Mouse (Mus musculus) spleen, postnatal 4 days (tissue): ENCODE data around the gene Pex16.
"Not testable (repeated sequence)": the region's sequence is repeated elsewhere in the genome, so short reads cannot be mapped to it uniquely, and the experiment has no call there.

Experiments used
- DNase-seq, 2 experiments: peaks; one replicate each; pipeline ENCODE4 v3.0.0; 2022; ENCODE audit warnings: low spot score in 2 of 2

Gene Pex16

DNA sequence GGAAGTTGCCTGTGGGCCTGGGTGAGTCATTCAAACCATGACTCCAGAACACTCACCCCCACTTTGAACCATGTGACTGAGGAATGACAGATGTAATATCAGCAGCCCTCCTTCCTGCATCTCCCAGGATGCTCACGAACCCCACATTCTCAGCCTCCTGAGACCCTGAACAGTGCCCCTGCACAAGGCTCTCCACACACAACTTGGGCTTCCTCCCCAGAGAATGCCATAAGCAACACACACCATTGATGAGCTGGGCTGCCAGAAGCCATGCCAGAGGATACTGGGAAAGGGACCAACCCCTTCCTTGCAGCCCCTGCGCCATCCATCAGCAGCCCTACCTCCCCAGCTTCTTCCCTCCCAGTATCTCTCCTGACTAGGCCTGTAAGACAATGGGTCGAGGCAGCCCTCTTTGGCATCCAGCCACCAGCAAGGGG lies 13.6 kb downstream of the Pex16 start:
- DNase-seq, result no peak

- DNase-seq, result peak in 1 of 2 experiments; percentile 32
These were observed 14.6 kb downstream of the Pex16 start for GRCm38 (mm10) chr2:92388891-92389641.

DNA sequence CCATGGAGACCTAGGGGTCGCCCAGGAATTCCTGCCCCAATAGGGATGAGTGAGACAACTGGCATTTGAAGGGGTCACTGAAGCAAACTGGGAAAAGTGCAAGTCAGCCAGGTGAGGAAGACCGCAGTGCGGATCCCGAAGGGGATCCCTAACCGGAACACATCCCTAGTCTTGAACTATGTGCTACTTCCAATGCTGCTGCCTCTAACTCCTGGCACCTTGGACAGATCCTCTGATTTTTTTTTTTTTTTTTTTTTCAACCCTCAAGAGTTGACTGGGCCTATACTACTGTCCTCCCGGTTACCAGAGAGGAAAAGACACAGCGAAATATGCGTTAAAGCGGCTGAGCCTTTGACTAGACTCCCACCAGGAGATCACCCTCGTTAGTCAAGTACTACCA lies 15.2 kb downstream of the Pex16 start:
- DNase-seq, result no peak

DNA sequence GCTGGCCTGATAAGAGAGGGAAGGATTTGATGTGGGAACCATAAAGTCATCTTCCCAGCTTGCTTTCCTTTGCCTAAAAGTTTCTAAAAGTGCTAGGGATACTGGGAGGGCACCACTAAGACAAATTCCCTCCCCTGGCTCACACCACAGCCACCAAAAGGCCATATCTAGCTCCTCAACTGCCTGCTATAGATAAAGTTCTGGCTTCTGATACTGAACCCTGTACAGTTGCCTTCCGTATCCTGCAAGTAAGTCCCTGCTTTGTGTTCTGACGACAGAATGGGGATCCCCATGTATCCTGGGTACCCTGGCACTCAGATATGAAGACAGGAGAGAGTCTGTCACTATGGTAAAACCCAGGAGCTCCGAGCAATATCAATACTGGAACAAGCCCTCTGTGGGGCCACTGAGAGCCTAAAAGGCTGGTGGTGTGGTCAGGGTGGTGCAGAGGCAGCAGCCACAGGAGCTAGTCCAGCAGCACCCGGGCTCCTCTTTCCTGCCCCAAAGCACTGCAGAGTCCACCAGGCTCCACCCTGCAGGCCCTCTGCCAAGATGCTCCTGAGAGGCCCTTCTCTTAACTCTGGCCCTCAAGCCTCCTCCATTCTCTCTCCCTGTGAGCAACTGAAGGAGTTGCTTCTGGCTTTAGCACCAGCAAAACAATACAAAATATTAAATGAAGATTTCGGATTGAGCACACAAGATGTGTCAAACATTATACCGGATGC lies 15.9 kb downstream of the Pex16 start:
- DNase-seq, result no peak

DNA sequence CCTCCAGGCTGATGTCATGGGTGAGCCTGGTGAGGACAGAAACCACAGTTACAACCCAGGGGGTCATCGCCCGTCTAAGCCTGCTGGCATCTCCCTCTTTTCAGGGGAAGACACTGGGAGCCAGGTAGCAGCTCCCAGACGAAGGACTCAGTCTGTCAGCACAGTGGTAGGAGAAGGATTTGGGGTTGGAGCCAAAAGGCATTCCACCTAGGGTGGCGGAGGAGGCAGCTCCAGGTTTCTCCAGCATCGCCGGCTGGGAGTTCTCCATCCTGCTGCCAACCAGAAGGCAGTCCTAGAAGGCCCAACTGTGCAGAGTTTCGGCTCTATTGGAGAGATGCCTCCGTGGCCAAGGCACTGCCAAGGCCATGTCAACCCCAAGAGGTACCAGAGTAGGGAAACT lies 16.6 kb downstream of the Pex16 start:
- no peak for DNase-seq

DNA sequence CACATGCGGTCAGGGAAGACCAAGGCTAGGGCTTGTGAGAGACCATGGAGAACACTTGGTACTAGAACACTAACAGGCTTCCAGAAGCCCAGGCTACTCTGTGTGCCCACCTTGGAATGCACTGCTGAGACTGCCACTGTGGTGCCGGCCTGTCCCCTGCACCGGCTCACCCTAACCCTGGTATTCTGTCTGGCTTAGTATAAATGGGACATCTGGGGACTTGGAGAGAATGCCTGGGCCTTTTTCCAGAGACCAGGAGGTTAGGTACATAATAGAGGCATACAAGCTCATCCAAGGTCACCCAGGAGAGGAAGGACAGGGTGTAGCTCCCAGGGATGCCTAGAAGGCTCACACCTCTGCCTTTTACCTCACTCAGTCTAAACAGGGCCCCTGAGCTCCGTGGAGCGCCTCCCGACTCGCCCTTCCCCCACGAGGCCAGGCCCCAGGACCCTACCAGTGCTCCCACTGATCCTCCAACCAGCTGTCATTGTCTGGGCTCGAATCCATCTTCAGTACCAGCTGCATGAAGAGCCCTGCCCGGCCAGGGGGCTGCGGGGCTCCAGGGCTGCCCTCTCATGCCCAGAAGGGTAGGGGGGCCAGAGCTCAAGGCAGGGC lies 17.3 kb downstream of the Pex16 start:
- no peak for DNase-seq

- no peak for DNase-seq
These were observed 18.1 kb downstream of the Pex16 start for GRCm38 (mm10) chr2:92392318-92393264.

DNA sequence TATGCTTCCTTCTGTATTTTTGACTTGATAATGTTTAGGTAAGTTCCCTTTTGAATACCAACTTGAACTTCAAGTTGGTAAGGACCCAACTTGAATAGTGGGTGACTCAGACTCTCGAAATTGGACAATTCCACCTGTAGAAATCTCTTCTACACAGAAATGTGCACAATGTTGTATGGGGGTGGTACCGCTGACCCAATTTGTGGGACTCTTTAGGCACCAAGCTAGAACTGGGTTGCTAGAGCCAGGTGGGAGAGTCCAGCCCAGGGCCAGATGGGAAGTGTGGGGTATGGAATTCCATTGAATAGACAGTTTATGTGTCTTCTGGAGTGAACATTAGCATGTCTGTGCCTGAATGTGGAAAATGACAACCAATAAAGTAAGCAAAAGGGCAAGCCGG lies 21.1 kb downstream of the Pex16 start:
- no peak for DNase-seq

GRCm38 (mm10) chr2:92397436-92397835 lies 23.0 kb downstream of the Pex16 start:
- DNase-seq, result no peak

- DNase-seq, result not testable (repeated sequence)
These were observed 25.4 kb downstream of the Pex16 start for GRCm38 (mm10) chr2:92399877-92400276.

DNA sequence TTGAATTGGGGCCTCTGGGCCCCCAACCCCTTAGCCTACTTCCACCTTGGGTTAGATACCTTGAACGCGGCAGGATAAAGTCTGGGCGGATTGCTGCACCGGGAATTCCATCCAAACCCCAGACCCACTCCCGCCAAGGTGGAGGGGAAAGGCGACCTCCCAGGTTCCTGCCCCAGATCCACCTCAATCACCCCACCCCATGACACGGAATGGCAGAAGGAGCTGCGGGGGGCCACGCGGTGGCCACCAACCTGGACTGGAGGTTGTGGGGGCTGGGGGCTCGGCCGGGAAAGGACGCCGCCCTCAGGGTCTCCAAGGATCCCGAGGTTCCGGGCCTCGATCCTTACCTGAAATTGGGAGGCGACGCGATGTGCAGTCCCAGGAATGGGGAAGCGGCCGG lies 26.2 kb downstream of the Pex16 start:
- no peak for DNase-seq

DNA sequence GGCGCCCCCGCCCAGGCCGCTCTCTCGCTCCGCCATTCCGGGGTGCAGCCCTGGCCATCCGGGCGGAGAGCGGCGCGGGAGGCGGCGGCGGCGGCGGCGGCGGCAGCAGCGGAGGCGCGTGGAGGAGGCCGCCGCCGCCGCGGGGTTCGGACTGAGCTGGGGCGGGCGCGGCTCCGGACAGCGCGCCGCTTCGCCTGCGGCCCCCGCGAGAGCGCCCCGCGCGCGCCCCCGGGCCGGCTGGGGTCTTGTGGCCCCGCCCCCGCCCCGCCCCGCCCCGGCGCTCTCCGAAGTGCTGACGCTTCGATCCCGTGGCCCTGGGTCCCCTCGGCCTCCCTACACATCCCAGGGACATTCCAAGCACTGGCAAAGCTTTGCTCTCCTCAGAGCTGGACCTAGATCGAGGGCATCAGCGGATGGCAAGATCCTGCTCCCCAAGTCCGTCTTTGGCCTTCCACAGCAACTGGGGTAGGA lies 26.6 kb downstream of the Pex16 start, which contains the start of gene Mapk8ip1:
Mapk8ip1 (minus strand) TSS at position 173 of the 471 bp plus-strand sequence.
- DNase-seq, result no peak

DNA sequence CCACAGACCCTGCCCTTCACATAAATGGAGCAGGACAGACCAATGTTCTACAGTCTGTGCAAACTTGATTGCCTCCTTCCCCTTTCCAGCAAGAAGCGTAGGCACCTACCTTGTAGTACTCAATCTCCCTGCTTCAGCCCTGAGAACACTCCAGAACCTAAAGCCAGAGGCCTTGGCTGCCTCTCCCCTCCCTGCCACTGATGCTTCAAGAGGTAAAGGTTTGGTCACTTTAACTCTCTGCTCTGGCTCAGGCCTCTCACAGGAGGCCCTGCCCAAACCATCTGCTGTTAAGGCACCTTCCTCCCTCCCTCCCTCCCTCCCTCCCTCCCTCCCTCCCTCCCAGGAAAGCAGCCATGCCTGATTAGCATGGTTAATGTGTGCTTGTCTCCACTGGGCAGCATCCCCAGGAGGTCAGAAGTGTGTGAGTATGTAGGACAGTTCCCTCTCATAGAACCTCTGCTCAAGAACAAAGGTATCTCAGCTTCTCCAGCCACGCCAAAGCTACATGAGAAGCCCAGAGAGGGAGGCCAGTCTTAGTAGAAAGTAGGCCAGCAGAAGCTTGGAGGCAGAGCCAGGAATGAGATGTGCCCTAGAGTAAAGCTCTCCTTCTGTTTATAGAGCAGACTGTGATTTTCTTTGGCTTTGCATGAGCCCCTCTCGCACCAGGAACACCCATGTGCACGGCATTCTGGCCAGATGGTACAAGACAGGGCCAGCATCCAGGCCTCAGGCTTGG lies 28.3 kb downstream of the Pex16 start:
- no peak for DNase-seq

- no peak for DNase-seq
These were observed 29.4 kb downstream of the Pex16 start for GRCm38 (mm10) chr2:92403776-92404319.

DNA sequence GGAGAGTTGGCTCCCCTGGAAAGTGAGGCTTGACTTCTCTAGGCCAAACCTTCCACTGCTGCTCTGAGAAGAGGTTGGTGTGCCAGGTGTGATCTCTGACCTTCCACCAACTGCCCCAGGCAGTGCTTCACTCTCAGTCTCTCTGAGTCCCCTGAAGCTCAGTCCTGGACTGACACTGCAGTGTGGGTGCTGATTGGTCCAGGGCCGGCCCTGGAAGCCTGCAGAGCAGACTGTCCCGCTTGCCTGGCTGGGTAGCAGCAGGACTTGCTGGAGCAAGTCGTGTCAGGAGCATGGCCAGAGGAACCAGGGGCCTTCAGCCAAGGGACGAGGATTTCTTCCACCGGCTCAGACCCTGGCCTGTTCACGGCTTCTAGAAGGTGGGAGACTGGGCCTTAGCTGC lies 30.3 kb downstream of the Pex16 start:
- no peak for DNase-seq

GRCm38 (mm10) chr2:92405687-92406086 lies 31.2 kb downstream of the Pex16 start:
- DNase-seq, result no peak

DNA sequence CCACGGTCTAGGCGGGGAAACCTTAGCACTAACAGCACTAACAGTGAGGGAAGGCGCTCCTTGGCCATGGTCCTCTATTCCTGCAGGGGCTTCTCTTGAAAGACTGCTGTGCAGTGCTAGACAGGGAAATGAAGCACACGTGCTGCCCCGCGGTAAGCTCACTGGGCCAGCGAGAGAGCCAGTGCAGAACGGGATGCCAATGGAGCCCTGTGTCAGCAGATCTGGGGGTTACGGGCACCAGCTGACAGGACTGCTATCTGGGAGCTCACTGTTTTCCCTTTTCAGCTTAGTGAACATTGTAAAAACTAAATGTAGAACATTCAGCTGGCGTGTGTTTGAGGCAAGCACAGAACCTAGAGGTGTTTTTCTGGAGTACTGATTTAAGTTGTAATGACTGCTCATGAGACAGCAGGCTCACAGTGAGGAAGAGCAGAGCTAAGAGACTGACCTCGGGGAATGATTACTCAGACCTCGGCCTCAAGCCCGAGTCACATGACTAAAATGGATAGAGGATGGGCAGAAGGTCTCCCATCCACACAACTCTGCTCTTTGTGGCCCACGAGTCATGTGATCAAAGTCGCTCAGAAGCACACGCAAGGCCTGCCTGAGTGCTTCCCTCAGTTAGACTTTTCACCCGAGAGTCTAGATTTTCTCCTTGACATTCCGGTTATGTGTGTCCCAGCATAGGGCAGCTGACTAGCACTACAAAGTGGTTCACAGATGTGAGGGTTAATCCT lies 34.0 kb downstream of the Pex16 start:
- DNase-seq, result no peak

DNA sequence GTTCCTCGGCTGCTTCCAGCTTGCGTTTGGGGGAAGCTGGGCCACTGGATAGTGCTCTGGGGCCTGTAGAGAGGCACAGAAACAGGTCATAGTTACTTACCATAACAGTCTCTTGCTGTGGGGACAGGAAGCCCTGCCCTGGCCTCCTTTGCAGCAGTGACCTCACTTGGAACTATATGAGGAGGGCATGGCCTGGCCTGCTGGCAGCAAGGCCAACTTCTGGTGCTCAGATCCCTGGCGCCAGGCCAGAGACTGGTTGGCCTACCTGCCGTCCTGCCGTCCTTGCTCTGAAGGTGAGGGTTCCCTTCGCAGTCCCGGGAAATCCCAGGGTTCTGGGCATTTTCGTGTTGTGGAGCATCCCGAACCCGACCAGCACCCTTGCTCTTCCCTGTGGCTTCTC lies 37.2 kb downstream of the Pex16 start:
- no peak for DNase-seq

GRCm38 (mm10) chr2:92421723-92422387 lies 47.4 kb downstream of the Pex16 start:
- no peak for DNase-seq
